Mouse (Mus musculus): ENCODE data around the gene Glrx2. TPM values are rescaled to one million over a fixed set of nuclear protein-coding genes. Genes with fewer than 3 reads are reported as not detected.

The Glrx2 gene
- total RNA-seq, 2 experiments from 2014 or later = 117 to 118 TPM

Other genes with a start within 250 kb of the Glrx2 start
- gene B3galt2, start 75.7 kb upstream of the Glrx2 start, total RNA-seq (2021) = 10 to 100 TPM; 18.1 to 26.1 TPM
- gene Cdc73, start 13.4 kb upstream of the Glrx2 start, total RNA-seq (2021) = 10 to 100 TPM; 52.6 to 53.1 TPM
- gene Trove2, start 60.7 kb downstream of the Glrx2 start, total RNA-seq (2021) = 10 to 100 TPM; 26.7 to 27.7 TPM
- gene Uchl5, start 60.9 kb downstream of the Glrx2 start, total RNA-seq (2021) = 10 to 100 TPM; 35.5 to 36.2 TPM